Mouse (Mus musculus) layer of hippocampus, adult 2 months (tissue): ENCODE results near the gene Tekt4. TPM values are rescaled to one million over a fixed set of nuclear protein-coding genes. Genes with fewer than 3 reads are reported as not detected.

ENCODE experiments used
- DNase-seq, 2 experiments: peaks; one replicate each; pipeline ENCODE4 v3.0.0; 2022; ENCODE audit warnings: low spot score in 2 of 2
- H3K27ac ChIP-seq: fragments of 200-600 bp; 2 replicates; pipeline ENCODE4 v1.8.1; 2022
- H3K4me3 ChIP-seq: fragments of 200-600 bp; 2 replicates; pipeline ENCODE4 v1.8.1; 2022; ENCODE audit warnings: mild to moderate bottlenecking
- CTCF ChIP-seq: fragments of 200-600 bp; conservative IDR thresholded peaks from 2 replicates; pipeline ENCODE4 v1.8.1; 2022; ENCODE audit warnings: antibody characterized with exemption, mild to moderate bottlenecking, moderate library complexity
- total RNA-seq, 2 experiments: library from RNA; stranded (reverse); gene quantifications; 2 replicates each; pipeline ENCODE4 v1.2.3; 2021

The Tekt4 gene
- total RNA-seq, 2 experiments from 2014 or later: 1.8 to 2.0 TPM

DNA sequence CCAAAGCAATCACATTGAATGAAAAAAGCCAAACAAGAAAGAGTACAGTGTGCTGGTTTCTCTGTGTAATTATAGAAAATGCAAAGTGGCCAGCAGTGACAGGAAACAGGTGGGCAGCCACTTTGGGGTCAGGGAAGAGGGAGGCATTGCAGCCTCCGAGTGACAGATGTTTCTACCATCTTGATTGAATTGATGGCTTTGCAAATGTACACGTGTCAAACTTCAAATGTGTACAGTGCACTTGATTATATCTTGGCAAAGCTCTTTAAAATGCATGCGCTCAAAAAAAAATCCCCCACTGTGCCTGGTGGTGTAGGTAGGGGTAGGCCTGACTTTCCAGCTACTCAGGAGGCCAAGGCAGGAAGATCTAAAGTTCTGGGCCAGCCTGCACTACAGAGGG lies 11.5 kb upstream of the Tekt4 start:
- DNase-seq: no peak
- no peak overlapping the region for H3K4me3 ChIP-seq
- TF ChIP-seq CTCF: no peak
- H3K27ac ChIP-seq: no peak overlapping the region

GRCm38 (mm10) chr17:25445074-25445473 lies 9.3 kb upstream of the Tekt4 start:
- no peak for TF ChIP-seq CTCF
- Histone ChIP-seq H3K4me3 (no peak overlapping the region), H3K27ac (no peak overlapping the region)
- no peak for DNase-seq

DNA sequence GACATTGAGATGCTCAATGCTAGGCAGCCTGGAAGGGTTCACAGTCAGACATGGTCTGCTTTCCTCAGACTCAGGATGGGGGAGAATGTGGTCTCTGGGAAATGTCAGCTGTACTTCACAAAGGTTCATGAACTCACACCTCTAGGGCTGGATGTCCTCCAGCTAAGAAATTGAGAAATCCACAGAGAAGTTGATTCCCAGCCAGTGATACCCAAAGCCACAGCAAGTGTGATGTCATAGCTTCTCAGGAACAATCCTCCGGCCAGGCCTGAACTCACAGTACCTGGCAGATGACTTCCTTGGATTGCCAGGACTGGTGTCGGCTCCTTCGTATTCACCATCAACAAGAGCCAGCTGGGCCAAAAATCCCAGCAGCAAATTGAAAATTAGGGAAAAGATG lies 8.6 kb upstream of the Tekt4 start:
- no peak for TF ChIP-seq CTCF
- DNase-seq: no peak
- Histone ChIP-seq H3K27ac (no peak overlapping the region), H3K4me3 (no peak overlapping the region)

GRCm38 (mm10) chr17:25447865-25448264 lies 6.5 kb upstream of the Tekt4 start:
- Histone ChIP-seq H3K27ac (no peak overlapping the region), H3K4me3 (no peak overlapping the region)
- no peak for TF ChIP-seq CTCF
- no peak for DNase-seq

DNA sequence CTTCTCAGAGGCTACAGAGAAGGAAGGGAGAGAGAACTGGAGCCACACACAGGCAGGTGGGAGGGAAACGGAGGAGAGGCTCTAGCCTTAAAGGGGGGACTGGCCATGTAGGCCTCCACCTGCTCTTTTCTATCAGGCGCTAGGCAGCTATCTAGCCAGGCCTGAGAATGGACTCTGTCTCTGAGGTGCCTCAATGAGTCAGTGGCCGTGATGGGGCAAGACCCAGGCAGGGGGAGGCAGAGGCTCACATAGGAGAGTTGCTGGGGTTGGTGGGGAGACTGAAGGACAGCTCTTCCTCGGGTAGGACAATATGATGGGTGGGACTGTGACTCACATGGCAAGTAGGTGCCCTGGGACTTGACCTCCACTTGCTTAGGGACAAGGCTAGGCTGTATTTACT lies 4.1 kb upstream of the Tekt4 start:
- no peak for TF ChIP-seq CTCF
- Histone ChIP-seq H3K4me3 (no peak overlapping the region), H3K27ac (no peak overlapping the region)
- no peak for DNase-seq

DNA sequence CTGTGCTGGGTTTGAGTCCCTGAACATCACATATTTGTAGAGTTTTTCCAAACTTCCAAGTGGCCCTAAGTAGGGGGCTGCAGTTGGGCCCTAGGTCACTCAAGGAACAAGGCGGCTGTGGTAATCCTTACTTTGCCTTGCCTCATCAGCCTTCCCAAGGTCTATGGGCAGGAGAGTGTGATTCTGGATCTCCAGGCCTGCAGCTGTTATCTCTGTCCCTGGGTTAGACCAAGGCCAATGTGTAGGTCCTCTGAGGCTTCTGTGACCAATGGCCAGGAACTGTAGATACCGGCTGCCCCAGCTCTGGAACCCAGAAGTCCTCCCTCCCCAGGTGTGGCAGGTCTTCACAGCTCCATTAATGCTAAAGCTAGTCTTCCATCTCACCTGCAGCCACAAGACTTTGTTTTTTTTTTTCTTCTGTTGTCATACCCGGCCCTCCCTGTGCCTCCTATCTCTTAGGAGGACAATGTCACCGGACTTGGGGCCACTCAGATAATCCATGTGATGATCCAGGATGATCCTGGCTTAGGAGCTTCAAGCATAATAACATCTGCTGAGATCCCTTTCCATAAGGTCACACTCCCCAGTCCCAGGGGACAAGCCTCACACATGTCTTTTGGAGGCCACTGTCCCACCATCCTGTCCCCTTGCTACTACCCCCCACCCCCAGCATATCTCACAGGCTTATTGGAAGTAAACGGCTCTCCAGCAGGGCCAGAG lies 2.0 kb upstream of the Tekt4 start:
- Histone ChIP-seq H3K4me3 (no peak overlapping the region), H3K27ac (no peak overlapping the region)
- TF ChIP-seq CTCF: no peak
- DNase-seq: no peak

GRCm38 (mm10) chr17:25456540-25456939 lies 2.1 kb downstream of the Tekt4 start:
- DNase-seq: peak; percentile 69 to 82
- TF ChIP-seq CTCF: no peak
- peak overlapping the region; percentile 96 for H3K27ac ChIP-seq
- no peak overlapping the region for H3K4me3 ChIP-seq

- no peak for TF ChIP-seq CTCF
- Histone ChIP-seq H3K27ac (no peak overlapping the region), H3K4me3 (no peak overlapping the region)
- DNase-seq: no peak
Measured at GRCm38 (mm10) chr17:25462236-25462875, 7.9 kb downstream of the Tekt4 start.

DNA sequence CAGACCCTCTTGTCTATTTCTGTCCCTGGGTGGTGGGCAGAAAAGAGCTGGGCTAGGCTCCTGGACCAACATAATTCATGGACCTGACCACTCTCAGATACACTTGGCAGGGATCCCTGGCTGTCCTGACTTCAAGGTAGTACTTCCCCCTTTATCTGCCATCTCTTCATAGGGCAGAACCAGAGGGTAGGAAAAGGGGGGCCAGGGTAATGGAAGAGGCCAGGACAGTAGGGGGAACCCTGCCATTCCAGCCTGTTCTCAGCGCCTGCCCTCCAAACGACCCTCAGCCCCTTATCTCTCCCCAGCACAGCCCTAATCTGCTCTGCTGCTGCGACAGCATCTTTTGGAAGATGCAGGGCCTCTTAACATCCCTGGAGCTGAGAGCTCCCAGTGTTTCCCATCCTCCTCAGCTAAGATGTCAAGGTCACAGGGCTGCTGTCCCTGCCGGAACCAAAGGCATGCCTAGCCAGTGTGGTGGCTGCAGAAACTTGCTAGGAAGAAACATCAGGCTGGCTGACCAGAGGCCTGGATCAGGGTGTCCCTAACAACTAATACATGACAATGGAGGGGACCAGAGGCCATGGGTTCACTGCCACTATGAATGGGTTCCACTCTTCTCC lies 9.0 kb downstream of the Tekt4 start:
- H3K4me3 ChIP-seq: no peak overlapping the region
- DNase-seq: no peak
- TF ChIP-seq CTCF: no peak
- no peak overlapping the region for H3K27ac ChIP-seq

DNA sequence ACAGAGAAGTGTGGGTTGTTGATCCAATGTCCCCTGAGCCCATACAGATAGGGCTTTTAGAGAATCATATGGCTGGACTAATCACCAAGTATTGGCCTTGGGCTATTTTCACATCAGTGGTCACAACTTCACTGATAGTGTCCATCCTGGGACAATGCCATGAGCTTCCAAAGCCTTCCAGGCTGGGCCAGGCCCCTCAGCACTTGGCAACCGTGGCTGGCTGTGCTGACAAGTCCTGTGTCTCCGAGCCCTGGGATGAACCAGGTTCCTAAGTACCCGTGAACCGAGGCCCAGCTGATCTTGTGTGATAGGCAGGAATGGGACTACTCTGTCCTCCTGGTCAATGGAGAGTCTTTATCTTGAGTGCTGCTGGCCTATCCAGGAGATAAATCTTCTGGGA lies 9.7 kb downstream of the Tekt4 start:
- TF ChIP-seq CTCF: no peak
- no peak overlapping the region for H3K27ac ChIP-seq
- H3K4me3 ChIP-seq: no peak overlapping the region
- DNase-seq: no peak

DNA sequence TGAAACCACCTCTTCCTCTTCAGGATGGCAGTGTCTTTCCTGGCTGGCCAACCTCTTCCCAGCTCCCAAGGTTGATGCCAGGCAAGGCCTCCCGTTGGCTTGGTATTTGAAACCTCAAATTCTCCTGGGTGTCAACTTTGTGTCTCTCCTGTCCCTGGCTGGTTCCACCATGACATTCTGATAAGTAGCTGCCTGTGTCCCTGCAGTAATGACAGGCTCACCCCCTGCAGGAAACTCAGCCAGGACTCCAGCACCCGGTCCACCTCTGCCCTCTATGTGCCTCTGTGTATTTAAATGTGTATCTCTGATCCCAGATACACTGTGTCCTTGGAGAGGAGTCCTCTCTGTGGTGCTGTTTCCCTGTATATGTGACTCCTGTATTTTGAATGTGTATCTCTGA lies 11.8 kb downstream of the Tekt4 start:
- Histone ChIP-seq H3K27ac (no peak overlapping the region), H3K4me3 (no peak overlapping the region)
- DNase-seq: no peak
- TF ChIP-seq CTCF: no peak

GRCm38 (mm10) chr17:25467781-25468180 lies 13.4 kb downstream of the Tekt4 start:
- Histone ChIP-seq H3K27ac (no peak overlapping the region), H3K4me3 (no peak overlapping the region)
- no peak for DNase-seq
- TF ChIP-seq CTCF: no peak

DNA sequence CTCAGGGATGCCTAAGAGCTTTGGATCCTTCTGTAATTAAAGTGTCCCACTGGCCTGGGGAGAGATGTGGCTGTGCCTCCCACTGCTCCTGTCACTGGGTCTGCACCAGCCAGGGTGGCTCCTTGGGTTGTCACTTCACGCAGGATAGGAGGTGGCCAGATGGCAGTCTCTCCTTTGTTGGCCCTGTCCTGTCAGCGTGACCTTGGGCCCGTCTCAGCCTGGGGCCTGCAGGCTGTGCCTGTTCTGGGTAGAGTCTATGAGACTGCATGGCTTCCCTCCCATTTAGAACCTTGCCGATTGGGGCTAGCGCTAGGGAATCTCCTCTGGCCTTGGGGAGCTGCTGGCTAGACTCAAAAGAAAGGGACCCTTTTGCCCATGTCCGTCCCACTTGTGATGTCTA lies 13.9 kb downstream of the Tekt4 start:
- no peak for TF ChIP-seq CTCF
- no peak for DNase-seq
- no peak overlapping the region for H3K27ac ChIP-seq
- H3K4me3 ChIP-seq: no peak overlapping the region

DNA sequence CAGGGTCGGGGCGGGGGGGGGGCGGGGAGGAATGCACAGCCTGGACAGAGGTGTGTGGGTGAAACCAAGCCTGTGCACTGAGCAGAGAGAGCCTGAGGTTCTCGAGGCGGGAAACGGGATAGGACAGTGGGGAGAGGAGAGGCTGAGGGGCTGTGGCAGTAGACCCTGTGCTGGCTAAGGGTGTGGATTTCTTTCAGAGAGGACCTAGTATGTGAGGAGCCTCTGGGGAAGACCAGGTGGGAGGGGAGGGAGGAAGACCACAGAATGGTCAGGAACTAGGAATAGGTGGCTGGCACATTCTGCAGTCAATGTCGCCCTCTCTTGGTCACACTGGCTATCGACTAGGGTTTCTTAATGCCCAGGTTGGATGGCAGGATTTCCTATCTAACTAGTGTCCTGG lies 15.4 kb downstream of the Tekt4 start:
- peak; percentile 90 for TF ChIP-seq CTCF
- H3K4me3 ChIP-seq: no peak overlapping the region
- DNase-seq: peak; percentile 71 to 79
- H3K27ac ChIP-seq: no peak overlapping the region
